Mouse (Mus musculus): ENCODE data around the gene Msx2. TPM values are rescaled to one million over a fixed set of nuclear protein-coding genes. Genes with fewer than 3 reads are reported as not detected.

Msx2 gene
- total and polyA plus RNA-seq, 2 experiments from 2014 or later, result 0.71 TPM

GRCm38 (mm10) chr13:53502406-53502805 is 29.5 kb upstream of the Msx2 start:
- Histone ChIP-seq H3K9me3 (ENCODE audit: low read length) (no peaks in the 10 kb centered on the region), H3K36me3 (ENCODE audit: insufficient read depth) (no peaks in the 10 kb centered on the region), H3K4me1 (ENCODE audit: insufficient read depth) (peaks cover 8% of the 10 kb centered on the region), H3K9ac (no peak overlapping the region), H3K4me2 (ENCODE audit: low read depth) (no peak overlapping the region), H3K4me3 (ENCODE audit: low read depth, low read length) (no peak overlapping the region), H3K27me3 (ENCODE audit: insufficient read depth, low read length) (no peaks in the 10 kb centered on the region), H3K27ac (ENCODE audit: low read depth, low read length) (no peak overlapping the region)
- no peak for TF ChIP-seq CTCF (IDR thresholded peaks at IDR 0.05; ENCODE audit: low read depth)
- 33% methylated on average over 6 of the region's 6 CpGs for WGBS
- no peak for ATAC-seq
- DNase-seq, result no peak

- H3K27ac ChIP-seq (ENCODE audit: low read depth, low read length), result no peak overlapping the region
- H3K36me3 ChIP-seq (ENCODE audit: insufficient read depth), result no peaks in the 10 kb centered on the region
- H3K9ac ChIP-seq, result no peak overlapping the region
- H3K4me3 ChIP-seq (ENCODE audit: low read depth, low read length), result no peak overlapping the region
- H3K4me1 ChIP-seq (ENCODE audit: insufficient read depth), result peaks cover 8% of the 10 kb centered on the region
- DNase-seq (peak; percentile 24), ATAC-seq (peak; percentile 34)
- no peaks in the 10 kb centered on the region for H3K9me3 ChIP-seq (ENCODE audit: low read length)
- 3% methylated on average over 10 of the region's 10 CpGs for WGBS
- no peaks in the 10 kb centered on the region for H3K27me3 ChIP-seq (ENCODE audit: insufficient read depth, low read length)
- no peak for TF ChIP-seq CTCF (IDR thresholded peaks at IDR 0.05; ENCODE audit: low read depth)
- peak overlapping the region; percentile 6; the same call in 1 of the 2 replicates for H3K4me2 ChIP-seq (ENCODE audit: low read depth)
Measured at GRCm38 (mm10) chr13:53501561-53502253, 28.8 kb upstream of the Msx2 start.

- H3K4me3 ChIP-seq (ENCODE audit: low read depth, low read length), result no peak overlapping the region
- 24% methylated on average over 3 of the region's 3 CpGs for WGBS
- TF ChIP-seq CTCF (IDR thresholded peaks at IDR 0.05; ENCODE audit: low read depth), result no peak
- no peaks in the 10 kb centered on the region for H3K36me3 ChIP-seq (ENCODE audit: insufficient read depth)
- no peaks in the 10 kb centered on the region for H3K27me3 ChIP-seq (ENCODE audit: insufficient read depth, low read length)
- H3K4me1 ChIP-seq (ENCODE audit: insufficient read depth), result peaks cover 8% of the 10 kb centered on the region
- no peaks in the 10 kb centered on the region for H3K9me3 ChIP-seq (ENCODE audit: low read length)
- no peak overlapping the region for H3K27ac ChIP-seq (ENCODE audit: low read depth, low read length)
- ATAC-seq (peak; percentile 69), DNase-seq (no peak)
- H3K9ac ChIP-seq, result no peak overlapping the region
- H3K4me2 ChIP-seq (ENCODE audit: low read depth), result no peak overlapping the region
Measured at GRCm38 (mm10) chr13:53501057-53501456, 28.2 kb upstream of the Msx2 start.

GRCm38 (mm10) chr13:53486512-53486911 is 13.6 kb upstream of the Msx2 start:
- no peaks in the 10 kb centered on the region for H3K9me3 ChIP-seq (ENCODE audit: low read length)
- H3K4me2 ChIP-seq (ENCODE audit: low read depth), result no peak overlapping the region
- H3K4me3 ChIP-seq (ENCODE audit: low read depth, low read length), result no peak overlapping the region
- TF ChIP-seq CTCF (IDR thresholded peaks at IDR 0.05; ENCODE audit: low read depth), result no peak
- H3K9ac ChIP-seq, result no peak overlapping the region
- no peak for ATAC-seq
- WGBS, result 67% methylated on average over 4 of the region's 4 CpGs
- H3K36me3 ChIP-seq (ENCODE audit: insufficient read depth), result no peaks in the 10 kb centered on the region
- H3K4me1 ChIP-seq (ENCODE audit: insufficient read depth), result no peaks in the 10 kb centered on the region
- H3K27ac ChIP-seq (ENCODE audit: low read depth, low read length), result no peak overlapping the region
- no peaks in the 10 kb centered on the region for H3K27me3 ChIP-seq (ENCODE audit: insufficient read depth, low read length)
- no peak for DNase-seq

GRCm38 (mm10) chr13:53475701-53476188 is 2.9 kb upstream of the Msx2 start:
- under 1% methylated on average over 35 of the region's 37 CpGs for WGBS
- H3K36me3 ChIP-seq (ENCODE audit: insufficient read depth), result no peaks in the 10 kb centered on the region
- peak overlapping the region; percentile 45 for H3K4me3 ChIP-seq (ENCODE audit: low read depth, low read length)
- no peak for TF ChIP-seq CTCF (IDR thresholded peaks at IDR 0.05; ENCODE audit: low read depth)
- no peak for DNase-seq
- H3K27ac ChIP-seq (ENCODE audit: low read depth, low read length), result no peak overlapping the region
- peak overlapping the region; percentile 92 for H3K4me2 ChIP-seq (ENCODE audit: low read depth)
- H3K9ac ChIP-seq, result peak overlapping the region; percentile 44; the same call in 1 of the 2 replicates
- ATAC-seq, result peak; percentile 37; the same call in 1 of the 2 replicates
- H3K4me1 ChIP-seq (ENCODE audit: insufficient read depth), result no peaks in the 10 kb centered on the region
- H3K9me3 ChIP-seq (ENCODE audit: low read length), result no peaks in the 10 kb centered on the region
- H3K27me3 ChIP-seq (ENCODE audit: insufficient read depth, low read length), result peaks cover 64% of the 10 kb centered on the region

GRCm38 (mm10) chr13:53474491-53474890 is 1.6 kb upstream of the Msx2 start:
- Histone ChIP-seq H3K9me3 (ENCODE audit: low read length) (no peaks in the 10 kb centered on the region), H3K4me2 (ENCODE audit: low read depth) (no peak overlapping the region), H3K9ac (no peak overlapping the region), H3K27ac (ENCODE audit: low read depth, low read length) (no peak overlapping the region), H3K4me3 (ENCODE audit: low read depth, low read length) (no peak overlapping the region), H3K4me1 (ENCODE audit: insufficient read depth) (no peaks in the 10 kb centered on the region), H3K36me3 (ENCODE audit: insufficient read depth) (no peaks in the 10 kb centered on the region), H3K27me3 (ENCODE audit: insufficient read depth, low read length) (peaks cover 73% of the 10 kb centered on the region)
- TF ChIP-seq CTCF (IDR thresholded peaks at IDR 0.05; ENCODE audit: low read depth), result no peak
- no peak for ATAC-seq
- no peak for DNase-seq
- 11% methylated on average over 6 of the region's 6 CpGs for WGBS

- no peaks in the 10 kb centered on the region for H3K9me3 ChIP-seq (ENCODE audit: low read length)
- no peak overlapping the region for H3K27ac ChIP-seq (ENCODE audit: low read depth, low read length)
- no peaks in the 10 kb centered on the region for H3K4me1 ChIP-seq (ENCODE audit: insufficient read depth)
- H3K4me2 ChIP-seq (ENCODE audit: low read depth), result no peak overlapping the region
- H3K36me3 ChIP-seq (ENCODE audit: insufficient read depth), result no peaks in the 10 kb centered on the region
- TF ChIP-seq CTCF (IDR thresholded peaks at IDR 0.05; ENCODE audit: low read depth), result no peak
- no peak overlapping the region for H3K4me3 ChIP-seq (ENCODE audit: low read depth, low read length)
- H3K9ac ChIP-seq, result no peak overlapping the region
- no peak for DNase-seq
- no peak for ATAC-seq
- H3K27me3 ChIP-seq (ENCODE audit: insufficient read depth, low read length), result peaks cover 76% of the 10 kb centered on the region
- 9% methylated on average over 5 of the region's 5 CpGs for WGBS
Measured at GRCm38 (mm10) chr13:53473991-53474390, 1.1 kb upstream of the Msx2 start.

All from forebrain, postnatal 0 days (tissue).